Mouse (Mus musculus) liver, embryonic 14.5 days (tissue): ENCODE data around the gene Dnm3. TPM values are rescaled to one million over a fixed set of nuclear protein-coding genes. Genes with fewer than 3 reads are reported as not detected.

Experiments
- ATAC-seq: fragments of 200-750 bp; cut with Nextera tagmentation; 2 replicates; pipeline ENCODE4 v1.8.0; 2017; ENCODE audit warnings: moderate number of reproducible peaks, mild to moderate bottlenecking, moderate library complexity; ENCODE audit not compliant: insufficient read depth
- DNase-seq, 3 experiments: peaks; one replicate each; pipeline ENCODE4 v3.0.0-alpha.2; 2012 to 2013; ENCODE audit warnings: low read depth in 3 of 3, low spot score in 3 of 3
- H3K27ac ChIP-seq: fragments of 300-500 bp; sonication (generic); 2 replicates; pipeline ENCODE4 v1.5.1; 2014; ENCODE audit warnings: moderate library complexity, mild to moderate bottlenecking, control low read depth, inconsistent platforms
- H3K27me3 ChIP-seq: fragments of 300-500 bp; sonication (generic); 2 replicates; pipeline ENCODE4 v1.6.1; 2014; ENCODE audit warnings: mild to moderate bottlenecking, low read length, moderate library complexity; ENCODE audit not compliant: control insufficient read depth, insufficient read depth
- H3K36me3 ChIP-seq: fragments of 300-500 bp; sonication (generic); replicated peaks from 2 replicates; pipeline ENCODE4 v1.6.1; 2014; ENCODE audit warnings: low read depth; ENCODE audit not compliant: control insufficient read depth, insufficient read depth
- H3K4me1 ChIP-seq, 2 experiments: fragments of 200-500 bp in 1 of 2; fragments of 300-500 bp in 1 of 2; sonication (generic) in 1 of 2; replicated peaks; 2 replicates each; pipeline ENCODE4 v1.6.1; 2012 to 2014; ENCODE audit warnings: antibody characterized with exemption in 1 of 2, inconsistent platforms in 1 of 2, low read length in 1 of 2; ENCODE audit not compliant: control insufficient read depth in 2 of 2, insufficient read depth in 2 of 2
- H3K4me2 ChIP-seq: fragments of 300-500 bp; sonication (generic); 2 replicates; pipeline ENCODE4 v1.6.1; 2014; ENCODE audit warnings: low read depth, mild to moderate bottlenecking, control low read depth, moderate library complexity
- H3K4me3 ChIP-seq, 2 experiments: fragments of 200-500 bp in 1 of 2; fragments of 300-500 bp in 1 of 2; sonication (generic) in 1 of 2; 2 replicates each; pipeline ENCODE4 v1.5.1; 2012 to 2014; ENCODE audit warnings: low read depth in 2 of 2, low read length in 2 of 2, mild to moderate bottlenecking in 2 of 2, control low read depth in 1 of 2, inconsistent platforms in 1 of 2, moderate library complexity in 1 of 2; ENCODE audit not compliant: insufficient read depth in 1 of 2
- H3K9ac ChIP-seq: fragments of 300-500 bp; sonication (generic); replicated peaks from 2 replicates; pipeline ENCODE4 v1.6.1; 2014; ENCODE audit warnings: mild to moderate bottlenecking, control low read depth, moderate library complexity
- H3K9me3 ChIP-seq: fragments of 300-500 bp; sonication (generic); 2 replicates; pipeline ENCODE4 v1.6.1; 2016; ENCODE audit warnings: low read length, mixed read lengths; ENCODE audit not compliant: control insufficient read depth
- CTCF ChIP-seq: IDR thresholded peaks from 2 replicates; pipeline ENCODE4 v1.5.1; 2016; ENCODE audit warnings: antibody characterized with exemption, low read depth, control low read depth
- EP300 ChIP-seq: IDR thresholded peaks from 2 replicates; pipeline ENCODE4 v1.6.1; 2016; ENCODE audit warnings: antibody characterized with exemption, low read depth
- WGBS: fragments of 180-500 bp; shearing (Covaris S2); extraction: QIAGEN DNeasy Blood & Tissue Kit; methylation state at CpG from one replicate; pipeline ENCODE4 v1.1.7; 2014; ENCODE audit not compliant: insufficient replicate concordance; 5-methylcytosine and 5-hydroxymethylcytosine counted together
- polyA plus RNA-seq, 2 experiments: library from polyadenylated mRNA; depleted of rRNA in 1 of 2; stranded (reverse) in 1 of 2; unstranded in 1 of 2; fragments of >200 nt; fragmentation: Nextera tagmentation in 1 of 2; extraction: Ambion mirVana in 1 of 2; gene quantifications; 2 replicates each; pipeline versions ENCODE4 v1.2.1 to v1.2.3; 2012 to 2014

The Dnm3 gene
- polyA plus RNA-seq, 2 experiments = 0.61 to 0.96 TPM

- no peaks in the 10 kb centered on the region for H3K27me3 ChIP-seq
- no peaks in the 10 kb centered on the region for H3K9me3 ChIP-seq
- no peak overlapping the region for H3K4me3 ChIP-seq
- ATAC-seq (no peak), DNase-seq (no peak)
- H3K36me3 ChIP-seq = no peaks in the 10 kb centered on the region
- H3K9ac ChIP-seq = no peak overlapping the region
- WGBS = 49% methylated on average over 4 of the region's 4 CpGs
- H3K4me2 ChIP-seq = no peak overlapping the region
- TF ChIP-seq EP300 (no peak), CTCF (no peak)
- H3K4me1 ChIP-seq = no peaks in the 10 kb centered on the region
- H3K27ac ChIP-seq = no peak overlapping the region
Measured at GRCm38 (mm10) chr1:162369726-162370125, 108.1 kb downstream of the Dnm3 start.

GRCm38 (mm10) chr1:162361978-162362377, 115.9 kb downstream of the Dnm3 start:
- ATAC-seq = no peak
- H3K36me3 ChIP-seq = no peaks in the 10 kb centered on the region
- no peak for DNase-seq
- no peaks in the 10 kb centered on the region for H3K4me1 ChIP-seq
- H3K4me2 ChIP-seq = no peak overlapping the region
- no peak overlapping the region for H3K9ac ChIP-seq
- H3K9me3 ChIP-seq = no peaks in the 10 kb centered on the region
- WGBS = 55% methylated on average over 5 of the region's 5 CpGs
- H3K4me3 ChIP-seq = no peak overlapping the region
- H3K27ac ChIP-seq = no peak overlapping the region
- no peak for TF ChIP-seq CTCF
- TF ChIP-seq EP300 = no peak
- no peaks in the 10 kb centered on the region for H3K27me3 ChIP-seq

GRCm38 (mm10) chr1:162359270-162359669, 118.6 kb downstream of the Dnm3 start:
- ATAC-seq (no peak), DNase-seq (no peak)
- WGBS = 70% methylated on average over 8 of the region's 8 CpGs
- Histone ChIP-seq H3K27me3 (no peaks in the 10 kb centered on the region), H3K4me2 (no peak overlapping the region), H3K9me3 (no peaks in the 10 kb centered on the region), H3K27ac (no peak overlapping the region), H3K4me1 (no peaks in the 10 kb centered on the region), H3K36me3 (no peaks in the 10 kb centered on the region), H3K4me3 (no peak overlapping the region), H3K9ac (no peak overlapping the region)
- TF ChIP-seq EP300 (no peak), CTCF (peak; percentile 54)

GRCm38 (mm10) chr1:162358036-162358435, 119.8 kb downstream of the Dnm3 start:
- TF ChIP-seq CTCF (peak; percentile 49; the same call in 1 of the 2 replicates), EP300 (no peak)
- H3K4me1 ChIP-seq = no peaks in the 10 kb centered on the region
- no peak for DNase-seq
- WGBS = 30% methylated on average over 8 of the region's 8 CpGs
- no peaks in the 10 kb centered on the region for H3K36me3 ChIP-seq
- no peak for ATAC-seq
- H3K4me2 ChIP-seq = no peak overlapping the region
- H3K9ac ChIP-seq = no peak overlapping the region
- no peak overlapping the region for H3K27ac ChIP-seq
- no peaks in the 10 kb centered on the region for H3K9me3 ChIP-seq
- no peak overlapping the region for H3K4me3 ChIP-seq
- H3K27me3 ChIP-seq = no peaks in the 10 kb centered on the region

GRCm38 (mm10) chr1:162356481-162356880, 121.4 kb downstream of the Dnm3 start:
- H3K4me1 ChIP-seq = no peaks in the 10 kb centered on the region
- no peak for ATAC-seq
- DNase-seq = no peak
- no peak overlapping the region for H3K4me2 ChIP-seq
- no peak for TF ChIP-seq CTCF
- no peak for TF ChIP-seq EP300
- no peak overlapping the region for H3K9ac ChIP-seq
- H3K27ac ChIP-seq = no peak overlapping the region
- H3K4me3 ChIP-seq = no peak overlapping the region
- H3K27me3 ChIP-seq = no peaks in the 10 kb centered on the region
- no peaks in the 10 kb centered on the region for H3K9me3 ChIP-seq
- WGBS = 34% methylated on average over 5 of the region's 5 CpGs
- no peaks in the 10 kb centered on the region for H3K36me3 ChIP-seq

GRCm38 (mm10) chr1:162354780-162355179, 123.1 kb downstream of the Dnm3 start:
- no peaks in the 10 kb centered on the region for H3K36me3 ChIP-seq
- no peaks in the 10 kb centered on the region for H3K27me3 ChIP-seq
- no peaks in the 10 kb centered on the region for H3K9me3 ChIP-seq
- H3K27ac ChIP-seq = no peak overlapping the region
- no peak for DNase-seq
- H3K4me2 ChIP-seq = no peak overlapping the region
- no peak overlapping the region for H3K9ac ChIP-seq
- no peak overlapping the region for H3K4me3 ChIP-seq
- TF ChIP-seq EP300 (no peak), CTCF (no peak)
- no peaks in the 10 kb centered on the region for H3K4me1 ChIP-seq
- no peak for ATAC-seq
- 68% methylated on average over 4 of the region's 4 CpGs for WGBS
